Mouse (Mus musculus): ENCODE measurements around the gene Brf1. TPM values are rescaled to one million over a fixed set of nuclear protein-coding genes. Genes with fewer than 3 reads are reported as not detected.
A peak's percentile ranks its signal among the peaks of the same experiment; 100 is the strongest.

The Brf1 gene
- polyA plus RNA-seq, 1 experiment from 2014 or later = 74.2 TPM

DNA sequence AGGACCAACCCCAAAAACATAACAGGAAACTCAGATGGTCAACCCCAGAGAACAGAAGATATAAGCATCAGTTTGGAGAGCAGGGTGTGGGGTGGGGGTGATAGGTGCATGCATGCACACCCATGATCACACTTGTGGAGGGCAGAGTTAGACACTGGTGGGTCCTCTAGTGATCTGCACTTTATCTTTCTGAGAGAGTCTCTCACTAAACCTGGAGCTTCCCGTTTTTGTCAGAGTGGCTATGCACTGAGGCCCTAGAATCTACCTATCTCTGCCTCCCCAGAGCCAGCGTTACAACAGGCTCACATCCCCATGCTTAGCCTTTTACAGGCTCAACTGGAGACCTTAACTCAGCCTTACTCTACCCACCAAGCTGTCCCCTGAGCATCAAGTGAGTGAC is 9.1 kb downstream of the Brf1 start:
- Histone ChIP-seq H3K27ac (no peak overlapping the region), H3K27me3 (no peaks in the 10 kb centered on the region), H3K36me3 (replicated peaks) (peaks cover 44% of the 10 kb centered on the region), H3K4me2 (no peak overlapping the region), H3K9me3 (no peaks in the 10 kb centered on the region), H3K9ac (no peak overlapping the region), H3K4me3 (replicated peaks) (no peak overlapping the region), H3K4me1 (no peaks in the 10 kb centered on the region)
- 90% methylated on average over 2 of the region's 2 CpGs for WGBS
- ATAC-seq (ENCODE audit: low FRiP score) = no peak

DNA sequence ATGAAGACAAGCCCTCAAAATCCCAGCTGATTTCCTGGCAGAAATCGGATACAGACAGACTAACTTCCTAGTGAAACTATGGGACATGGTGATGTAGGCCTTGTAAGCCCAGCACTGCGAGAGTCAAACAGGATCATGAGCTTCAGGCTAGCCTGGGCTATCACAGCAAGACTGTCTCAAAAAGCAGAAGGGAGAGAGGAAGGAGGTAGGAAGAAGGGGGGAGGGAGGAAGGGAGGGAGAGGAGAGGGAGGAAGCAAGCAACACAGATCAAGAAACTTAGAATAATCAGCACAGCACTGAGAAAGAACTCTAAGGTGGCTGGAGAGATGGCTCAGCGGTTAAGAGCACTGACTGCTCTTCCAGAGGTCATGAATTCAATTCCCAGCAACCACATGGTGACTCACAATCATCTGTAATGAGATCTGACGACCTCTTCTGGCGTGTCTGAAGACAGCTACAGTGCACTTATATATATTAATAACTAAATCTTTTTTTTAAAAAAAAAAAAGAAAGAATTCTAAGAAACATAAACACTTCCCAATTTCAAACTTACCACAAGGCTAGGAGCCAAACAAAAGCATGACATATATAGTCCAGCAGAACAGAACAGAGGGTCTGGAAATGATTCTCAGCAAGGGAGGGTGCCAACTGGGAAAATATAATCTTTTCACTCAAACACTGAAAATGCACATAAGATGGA is 9.6 kb downstream of the Brf1 start:
- WGBS = 88% methylated on average over 5 of the region's 5 CpGs
- Histone ChIP-seq H3K4me3 (replicated peaks) (no peak overlapping the region), H3K4me1 (no peaks in the 10 kb centered on the region), H3K9ac (no peak overlapping the region), H3K27me3 (no peaks in the 10 kb centered on the region), H3K36me3 (replicated peaks) (peaks cover 47% of the 10 kb centered on the region), H3K9me3 (no peaks in the 10 kb centered on the region), H3K27ac (no peak overlapping the region), H3K4me2 (no peak overlapping the region)
- ATAC-seq (ENCODE audit: low FRiP score) = no peak

DNA sequence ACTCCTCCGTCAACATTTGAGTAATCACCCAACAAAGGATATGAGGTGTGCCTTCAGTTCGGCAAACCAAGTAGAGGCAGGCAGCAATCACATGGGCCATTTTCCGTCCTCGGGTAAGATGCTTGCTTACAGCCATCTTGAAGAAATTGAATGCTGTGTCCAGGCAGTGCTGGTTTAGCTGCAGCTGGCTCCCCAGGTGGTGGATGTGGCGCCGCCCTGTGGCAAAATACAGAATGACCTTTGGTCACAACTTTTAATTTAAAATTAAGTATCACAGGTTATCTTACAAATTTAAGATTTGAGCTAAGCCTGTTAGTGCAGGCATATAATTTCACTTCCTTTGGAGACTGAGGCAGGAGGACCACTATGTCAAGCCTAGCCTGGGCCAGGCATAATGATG is 12.6 kb downstream of the Brf1 start:
- H3K36me3 ChIP-seq (replicated peaks) = peaks cover 67% of the 10 kb centered on the region
- 71% methylated on average over 6 of the region's 6 CpGs for WGBS

DNA sequence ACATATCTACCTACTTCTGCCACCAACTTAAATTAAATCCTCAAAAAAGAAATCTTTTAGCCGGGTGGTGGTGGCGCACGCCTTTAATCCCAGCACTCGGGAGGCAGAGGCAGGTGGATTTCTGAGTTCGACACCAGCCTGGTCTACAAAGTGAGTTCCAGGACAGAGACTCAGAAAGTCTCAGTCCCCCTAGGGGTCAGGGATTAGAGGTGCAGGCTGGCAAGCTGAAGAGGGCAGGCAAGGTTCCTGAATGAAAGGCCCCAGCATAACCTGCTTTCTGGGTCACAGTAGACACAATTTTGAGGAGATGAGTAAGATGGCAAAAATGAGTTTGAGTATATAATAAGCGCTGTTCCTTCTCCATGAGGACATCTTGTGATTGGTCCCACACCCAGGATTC is 15.2 kb downstream of the Brf1 start:
- Histone ChIP-seq H3K4me1 (no peaks in the 10 kb centered on the region), H3K27ac (no peak overlapping the region), H3K9ac (no peak overlapping the region), H3K36me3 (replicated peaks) (peaks cover 76% of the 10 kb centered on the region), H3K27me3 (no peaks in the 10 kb centered on the region), H3K9me3 (no peaks in the 10 kb centered on the region), H3K4me3 (replicated peaks) (no peak overlapping the region), H3K4me2 (no peak overlapping the region)
- 91% methylated on average over 6 of the region's 6 CpGs for WGBS
- no peak for ATAC-seq (ENCODE audit: low FRiP score)

More for the DNA sequence above, 12.6 kb downstream of the Brf1 start:
- Histone ChIP-seq H3K9ac (no peak overlapping the region), H3K4me3 (replicated peaks) (no peak overlapping the region), H3K4me2 (no peak overlapping the region), H3K4me1 (no peaks in the 10 kb centered on the region), H3K27me3 (no peaks in the 10 kb centered on the region), H3K9me3 (no peaks in the 10 kb centered on the region), H3K27ac (no peak overlapping the region)
- no peak for ATAC-seq (ENCODE audit: low FRiP score)

DNA sequence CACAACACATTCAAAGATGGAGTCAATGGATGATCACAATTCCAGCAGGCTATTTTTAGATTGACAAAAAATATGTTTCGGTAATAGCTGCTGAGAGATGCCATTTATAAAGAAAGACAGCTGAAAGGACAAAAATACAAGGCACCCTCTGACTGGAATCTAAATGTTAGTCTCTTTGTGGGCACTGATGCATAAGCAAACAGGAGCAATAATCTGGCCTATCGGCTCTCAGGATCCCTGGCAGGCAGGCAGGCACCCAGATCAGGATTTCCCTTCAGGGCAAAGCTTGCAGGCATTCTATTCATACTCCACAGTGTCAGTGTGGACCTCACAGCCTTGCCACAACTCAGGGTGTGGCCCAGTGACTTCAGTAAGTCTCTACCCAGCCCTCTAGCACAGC is 18.5 kb downstream of the Brf1 start:
- H3K4me1 ChIP-seq = peaks cover 7% of the 10 kb centered on the region
- H3K4me2 ChIP-seq = no peak overlapping the region
- H3K9ac ChIP-seq = no peak overlapping the region
- no peak overlapping the region for H3K4me3 ChIP-seq (replicated peaks)
- 69% methylated on average over 2 of the region's 2 CpGs for WGBS
- ATAC-seq (ENCODE audit: low FRiP score) = no peak
- no peak overlapping the region for H3K27ac ChIP-seq
- no peaks in the 10 kb centered on the region for H3K9me3 ChIP-seq
- peaks cover 94% of the 10 kb centered on the region for H3K36me3 ChIP-seq (replicated peaks)
- no peaks in the 10 kb centered on the region for H3K27me3 ChIP-seq

DNA sequence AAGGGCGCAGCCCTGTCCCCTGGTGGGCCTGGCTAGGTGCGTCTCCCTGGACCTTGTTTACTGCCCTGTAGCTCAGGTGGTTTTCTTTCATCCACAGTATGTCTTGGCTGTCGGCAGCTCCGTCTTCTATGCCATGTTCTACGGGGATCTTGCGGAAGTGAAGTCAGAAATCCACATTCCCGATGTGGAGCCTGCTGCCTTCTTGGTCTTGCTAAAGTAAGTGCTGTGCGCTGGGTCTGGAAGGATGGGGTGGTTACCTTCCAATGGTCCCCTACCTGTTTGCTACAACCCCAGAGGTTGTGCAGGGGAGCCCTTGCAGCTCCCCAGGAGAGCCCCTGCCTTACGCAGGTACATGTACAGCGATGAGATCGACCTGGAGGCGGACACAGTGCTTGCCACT is 23.3 kb downstream of the Brf1 start:
- H3K27ac ChIP-seq = peak overlapping the region; percentile 90
- peaks cover 21% of the 10 kb centered on the region for H3K4me1 ChIP-seq
- WGBS = 40% methylated on average over 12 of the region's 12 CpGs
- H3K9me3 ChIP-seq = no peaks in the 10 kb centered on the region
- H3K27me3 ChIP-seq = no peaks in the 10 kb centered on the region
- peaks cover 72% of the 10 kb centered on the region for H3K36me3 ChIP-seq (replicated peaks)
- H3K4me2 ChIP-seq = peak overlapping the region; percentile 89
- peak overlapping the region; percentile 80 for H3K9ac ChIP-seq
- no peak for ATAC-seq (ENCODE audit: low FRiP score)
- H3K4me3 ChIP-seq (replicated peaks) = peak overlapping the region; percentile 72

DNA sequence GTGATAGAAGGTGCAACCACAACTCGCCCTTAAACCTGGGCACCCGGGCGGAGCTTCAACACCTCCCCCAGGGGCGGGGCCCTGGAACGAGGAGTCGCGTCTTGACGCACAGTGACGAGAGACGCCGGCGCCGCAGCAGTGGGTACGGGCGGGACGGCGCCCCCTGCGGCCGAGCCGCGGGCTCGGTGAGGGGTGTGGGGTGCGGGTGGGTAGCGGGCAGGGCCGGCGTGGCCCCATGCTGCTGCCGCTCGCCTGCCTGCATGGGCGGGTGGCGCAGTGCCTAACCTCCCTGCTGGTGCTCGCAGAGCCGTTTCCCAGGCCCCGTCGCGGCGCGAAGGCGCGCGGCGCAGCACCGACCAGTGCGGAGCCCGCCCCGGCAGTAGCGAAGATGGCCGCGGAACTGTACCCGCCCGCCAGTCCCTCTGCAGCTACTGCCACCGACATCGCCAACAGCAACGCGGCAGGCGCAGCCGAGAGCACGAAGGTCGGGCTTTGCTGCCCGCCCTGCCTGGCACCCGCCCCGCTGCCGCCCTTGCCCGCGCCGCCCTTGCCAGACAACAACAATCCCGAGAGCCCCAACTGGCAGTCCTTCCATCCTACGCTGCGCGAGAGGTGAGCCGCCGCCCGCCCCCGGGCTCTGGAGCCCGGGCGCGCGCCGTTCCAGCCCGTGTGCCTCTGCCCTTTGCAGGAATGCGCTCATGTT is 24.0 kb downstream of the Brf1 start, which contains the start of gene Btbd6:
Gene Btbd6 (plus strand): TSS at position 112 of the 703 bp plus-strand sequence.
- Histone ChIP-seq H3K27me3 (no peaks in the 10 kb centered on the region), H3K27ac (peak within 1 kb of the TSS; percentile 90), H3K4me2 (peak within 1 kb of the TSS; percentile 89), H3K36me3 (replicated peaks) (peaks cover 72% of the 10 kb centered on the region), H3K9me3 (no peaks in the 10 kb centered on the region), H3K4me3 (replicated peaks) (peak within 1 kb of the TSS; percentile 72), H3K4me1 (peaks cover 21% of the 10 kb centered on the region), H3K9ac (peak within 1 kb of the TSS; percentile 80)
- WGBS = under 1% methylated on average over 73 of the region's 80 CpGs
- ATAC-seq (ENCODE audit: low FRiP score) = peak; percentile 97

DNA sequence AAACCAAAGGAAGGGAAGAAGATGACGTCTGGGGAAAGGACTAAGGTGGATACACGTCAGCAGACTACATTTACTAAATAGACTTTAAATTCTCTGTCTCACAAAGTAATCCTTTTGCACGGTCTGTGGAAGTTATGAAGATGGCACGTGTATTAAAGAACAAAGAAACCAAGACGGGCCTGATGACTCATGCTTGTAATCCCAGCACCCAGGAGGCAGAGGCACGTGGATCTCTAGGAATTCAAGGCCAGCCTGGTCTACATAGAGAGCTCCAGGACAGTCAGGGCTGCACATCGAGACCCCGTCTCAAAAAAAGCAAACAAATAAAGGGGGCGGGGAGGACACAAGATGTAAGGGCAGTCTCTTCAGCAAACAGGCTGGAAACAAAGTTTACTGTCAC is 25.8 kb downstream of the Brf1 start:
- H3K4me2 ChIP-seq = no peak overlapping the region
- ATAC-seq (ENCODE audit: low FRiP score) = no peak
- H3K36me3 ChIP-seq (replicated peaks) = peaks cover 67% of the 10 kb centered on the region
- 91% methylated on average over 9 of the region's 9 CpGs for WGBS
- no peak overlapping the region for H3K4me3 ChIP-seq (replicated peaks)
- no peaks in the 10 kb centered on the region for H3K9me3 ChIP-seq
- H3K9ac ChIP-seq = no peak overlapping the region
- H3K27me3 ChIP-seq = no peaks in the 10 kb centered on the region
- H3K27ac ChIP-seq = no peak overlapping the region
- peaks cover 21% of the 10 kb centered on the region for H3K4me1 ChIP-seq

DNA sequence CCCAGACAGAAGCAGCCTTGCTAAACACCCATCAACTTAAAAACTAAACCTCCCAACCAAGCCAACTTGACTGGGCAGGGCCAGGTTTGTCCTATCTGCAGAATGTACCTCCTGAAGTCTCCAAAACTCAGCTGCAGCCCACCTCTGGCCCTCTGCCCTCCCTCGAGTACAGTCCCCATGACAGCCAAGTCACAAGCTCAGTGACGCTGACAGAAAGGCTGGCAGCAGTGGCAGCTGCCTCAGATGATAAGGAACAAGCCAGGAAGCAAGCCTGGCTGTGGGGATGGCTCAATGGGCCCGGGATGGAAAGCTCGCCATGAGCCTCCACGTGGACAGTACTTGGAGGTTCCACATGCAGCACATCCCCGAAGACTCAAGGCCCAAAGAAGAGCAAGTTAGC is 30.9 kb downstream of the Brf1 start:
- 91% methylated on average over 6 of the region's 6 CpGs for WGBS
- Histone ChIP-seq H3K4me1 (no peaks in the 10 kb centered on the region), H3K9me3 (no peaks in the 10 kb centered on the region), H3K27me3 (no peaks in the 10 kb centered on the region), H3K4me2 (no peak overlapping the region), H3K27ac (no peak overlapping the region), H3K9ac (no peak overlapping the region), H3K4me3 (replicated peaks) (no peak overlapping the region), H3K36me3 (replicated peaks) (peaks cover 94% of the 10 kb centered on the region)
- no peak for ATAC-seq (ENCODE audit: low FRiP score)

DNA sequence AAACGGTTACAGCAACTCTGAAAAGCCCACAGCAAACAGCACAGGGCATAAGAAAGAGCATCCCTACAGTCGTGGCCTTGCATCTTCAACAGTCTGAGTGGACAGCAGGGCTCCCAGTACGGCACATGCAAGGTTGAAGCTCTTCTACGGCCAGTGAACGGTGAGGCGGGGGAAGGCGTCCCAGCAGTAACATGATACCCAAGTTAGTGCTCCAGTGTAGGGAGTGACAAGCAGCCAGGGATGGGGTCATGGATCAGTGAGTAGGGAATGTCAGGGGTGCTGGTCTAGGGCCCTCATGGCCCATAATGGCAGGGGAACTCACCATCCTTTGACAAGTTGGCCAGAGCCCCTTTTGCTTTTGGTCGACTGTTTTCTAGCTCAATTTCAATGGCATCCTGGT is 31.6 kb downstream of the Brf1 start:
- H3K4me1 ChIP-seq = no peaks in the 10 kb centered on the region
- H3K9ac ChIP-seq = no peak overlapping the region
- H3K36me3 ChIP-seq (replicated peaks) = peaks cover 95% of the 10 kb centered on the region
- no peak overlapping the region for H3K27ac ChIP-seq
- ATAC-seq (ENCODE audit: low FRiP score) = no peak
- no peak overlapping the region for H3K4me2 ChIP-seq
- H3K27me3 ChIP-seq = no peaks in the 10 kb centered on the region
- no peaks in the 10 kb centered on the region for H3K9me3 ChIP-seq
- no peak overlapping the region for H3K4me3 ChIP-seq (replicated peaks)
- WGBS = 80% methylated on average over 8 of the region's 8 CpGs

DNA sequence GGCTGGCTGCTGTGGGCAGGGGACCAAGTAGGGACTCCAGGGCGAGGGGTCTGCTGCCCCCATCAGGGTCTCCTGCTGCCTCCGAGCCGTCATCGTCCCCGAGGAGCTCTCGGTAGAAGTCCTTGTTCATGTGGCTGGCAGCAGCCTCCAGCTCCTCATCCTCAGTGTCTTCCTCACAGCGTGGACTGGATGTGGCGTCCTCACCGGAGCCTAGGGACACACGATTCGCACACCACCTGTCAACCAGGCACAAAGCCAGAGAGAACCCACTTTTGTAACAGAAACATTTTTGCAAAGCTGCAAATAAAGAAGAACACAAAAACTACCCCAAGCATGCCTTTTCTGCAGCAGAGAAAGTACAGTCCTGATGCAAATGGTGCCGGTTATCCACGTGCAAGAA is 34.7 kb downstream of the Brf1 start:
- H3K27ac ChIP-seq = no peak overlapping the region
- H3K4me3 ChIP-seq (replicated peaks) = no peak overlapping the region
- H3K27me3 ChIP-seq = no peaks in the 10 kb centered on the region
- peaks cover 97% of the 10 kb centered on the region for H3K36me3 ChIP-seq (replicated peaks)
- H3K4me2 ChIP-seq = no peak overlapping the region
- H3K4me1 ChIP-seq = no peaks in the 10 kb centered on the region
- no peaks in the 10 kb centered on the region for H3K9me3 ChIP-seq
- H3K9ac ChIP-seq = no peak overlapping the region
- ATAC-seq (ENCODE audit: low FRiP score) = no peak
- 95% methylated on average over 13 of the region's 13 CpGs for WGBS

DNA sequence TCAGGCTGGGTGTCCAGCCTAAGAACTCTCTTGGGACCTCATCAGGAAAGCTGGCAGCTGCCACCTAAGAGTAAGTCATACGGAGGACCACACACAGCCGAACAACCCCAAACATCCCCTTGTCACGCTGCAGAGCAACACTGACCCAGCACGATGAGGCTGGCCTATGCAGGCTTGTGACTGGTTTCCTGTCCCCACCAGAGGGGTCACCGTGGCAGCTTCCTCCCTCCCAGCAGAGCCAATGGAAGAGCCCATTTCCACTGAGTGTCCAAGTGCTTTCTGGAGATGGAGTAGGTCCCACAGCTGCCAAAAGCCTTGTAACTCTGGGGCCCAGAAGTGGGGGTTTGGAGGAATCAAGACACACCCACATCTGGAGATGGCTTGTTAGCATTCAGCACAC is 38.6 kb downstream of the Brf1 start:
- Histone ChIP-seq H3K4me1 (no peaks in the 10 kb centered on the region), H3K4me3 (replicated peaks) (no peak overlapping the region), H3K27ac (no peak overlapping the region), H3K9me3 (no peaks in the 10 kb centered on the region), H3K9ac (no peak overlapping the region), H3K4me2 (no peak overlapping the region), H3K27me3 (no peaks in the 10 kb centered on the region), H3K36me3 (replicated peaks) (peaks cover 77% of the 10 kb centered on the region)
- 91% methylated on average over 5 of the region's 5 CpGs for WGBS
- ATAC-seq (ENCODE audit: low FRiP score) = no peak

DNA sequence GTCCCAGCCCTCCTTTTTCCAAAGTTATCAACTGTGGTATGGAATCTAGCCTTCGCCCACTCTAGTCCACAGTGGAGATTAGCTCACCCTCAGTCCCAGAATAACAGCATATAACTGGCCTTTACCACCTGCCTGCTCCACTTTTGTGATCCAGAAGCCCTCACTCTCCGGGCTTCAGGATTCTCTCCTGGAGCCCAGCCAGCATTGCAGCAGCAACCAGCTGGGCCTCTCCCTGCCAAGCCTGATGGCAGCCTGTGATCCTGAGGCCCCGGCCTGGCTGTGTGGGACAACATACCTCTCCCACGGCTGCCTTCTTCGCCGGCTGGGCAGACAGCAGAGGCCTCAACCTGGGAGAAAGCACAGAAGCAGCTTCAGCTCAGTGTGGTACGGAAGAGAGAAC is 39.1 kb downstream of the Brf1 start:
- Histone ChIP-seq H3K4me2 (no peak overlapping the region), H3K27ac (no peak overlapping the region), H3K27me3 (no peaks in the 10 kb centered on the region), H3K9me3 (no peaks in the 10 kb centered on the region), H3K36me3 (replicated peaks) (peaks cover 73% of the 10 kb centered on the region), H3K4me3 (replicated peaks) (no peak overlapping the region), H3K4me1 (no peaks in the 10 kb centered on the region), H3K9ac (no peak overlapping the region)
- no peak for ATAC-seq (ENCODE audit: low FRiP score)
- 93% methylated on average over 7 of the region's 7 CpGs for WGBS
